Mouse (Mus musculus): Measurements from ENCODE around the gene Cth. TPM values are rescaled to one million over a fixed set of nuclear protein-coding genes. Genes with fewer than 3 reads are reported as not detected.
A peak's percentile ranks its signal among the peaks of the same experiment; 100 is the strongest.

Cth gene
- polyA plus RNA-seq, 1 experiment = 44.6 TPM

- Histone ChIP-seq H3K27ac (ENCODE audit: insufficient read depth, low read length) (no peak overlapping the region), H3K4me1 (ENCODE audit: control insufficient read depth, insufficient read depth, low read length) (no peaks in the 10 kb centered on the region), H3K4me3 (ENCODE audit: insufficient read depth, low read length) (no peak overlapping the region)
- no peak for TF ChIP-seq POLR2A (IDR thresholded peaks at IDR 0.05; ENCODE audit: low read depth, low read length)
- TF ChIP-seq CTCF (IDR thresholded peaks at IDR 0.05; ENCODE audit: borderline replicate concordance, insufficient read depth, low read length) = no peak
Observed at GRCm38 (mm10) chr3:157921376-157921775, 3.5 kb downstream of the Cth start.

GRCm38 (mm10) chr3:157916336-157916735 is 8.5 kb downstream of the Cth start:
- H3K4me1 ChIP-seq (ENCODE audit: control insufficient read depth, insufficient read depth, low read length) = no peaks in the 10 kb centered on the region
- H3K27ac ChIP-seq (ENCODE audit: insufficient read depth, low read length) = no peak overlapping the region
- no peak overlapping the region for H3K4me3 ChIP-seq (ENCODE audit: insufficient read depth, low read length)
- TF ChIP-seq CTCF (IDR thresholded peaks at IDR 0.05; ENCODE audit: borderline replicate concordance, insufficient read depth, low read length) (no peak), POLR2A (IDR thresholded peaks at IDR 0.05; ENCODE audit: low read depth, low read length) (no peak)

- Histone ChIP-seq H3K4me3 (ENCODE audit: insufficient read depth, low read length) (no peak overlapping the region), H3K4me1 (ENCODE audit: control insufficient read depth, insufficient read depth, low read length) (no peaks in the 10 kb centered on the region), H3K27ac (ENCODE audit: insufficient read depth, low read length) (no peak overlapping the region)
- TF ChIP-seq POLR2A (IDR thresholded peaks at IDR 0.05; ENCODE audit: low read depth, low read length) = no peak
- TF ChIP-seq CTCF (IDR thresholded peaks at IDR 0.05; ENCODE audit: borderline replicate concordance, insufficient read depth, low read length) = no peak
Observed at GRCm38 (mm10) chr3:157912155-157912554, 12.7 kb downstream of the Cth start.

GRCm38 (mm10) chr3:157910262-157910661 is 14.6 kb downstream of the Cth start:
- TF ChIP-seq CTCF (IDR thresholded peaks at IDR 0.05; ENCODE audit: borderline replicate concordance, insufficient read depth, low read length) = no peak
- no peak for TF ChIP-seq POLR2A (IDR thresholded peaks at IDR 0.05; ENCODE audit: low read depth, low read length)
- H3K27ac ChIP-seq (ENCODE audit: insufficient read depth, low read length) = no peak overlapping the region
- H3K4me1 ChIP-seq (ENCODE audit: control insufficient read depth, insufficient read depth, low read length) = no peaks in the 10 kb centered on the region
- H3K4me3 ChIP-seq (ENCODE audit: insufficient read depth, low read length) = no peak overlapping the region

- Histone ChIP-seq H3K4me3 (ENCODE audit: insufficient read depth, low read length) (no peak overlapping the region), H3K4me1 (ENCODE audit: control insufficient read depth, insufficient read depth, low read length) (no peaks in the 10 kb centered on the region), H3K27ac (ENCODE audit: insufficient read depth, low read length) (no peak overlapping the region)
- no peak for TF ChIP-seq POLR2A (IDR thresholded peaks at IDR 0.05; ENCODE audit: low read depth, low read length)
- TF ChIP-seq CTCF (IDR thresholded peaks at IDR 0.05; ENCODE audit: borderline replicate concordance, insufficient read depth, low read length) = no peak
Observed at GRCm38 (mm10) chr3:157908166-157908565, 16.7 kb downstream of the Cth start.

- no peak overlapping the region for H3K4me3 ChIP-seq (ENCODE audit: insufficient read depth, low read length)
- no peak overlapping the region for H3K27ac ChIP-seq (ENCODE audit: insufficient read depth, low read length)
- no peaks in the 10 kb centered on the region for H3K4me1 ChIP-seq (ENCODE audit: control insufficient read depth, insufficient read depth, low read length)
- TF ChIP-seq CTCF (IDR thresholded peaks at IDR 0.05; ENCODE audit: borderline replicate concordance, insufficient read depth, low read length) (no peak), POLR2A (IDR thresholded peaks at IDR 0.05; ENCODE audit: low read depth, low read length) (no peak)
Observed at GRCm38 (mm10) chr3:157901721-157902120, 23.2 kb downstream of the Cth start.

GRCm38 (mm10) chr3:157899986-157900385 is 24.9 kb downstream of the Cth start:
- no peak for TF ChIP-seq POLR2A (IDR thresholded peaks at IDR 0.05; ENCODE audit: low read depth, low read length)
- TF ChIP-seq CTCF (IDR thresholded peaks at IDR 0.05; ENCODE audit: borderline replicate concordance, insufficient read depth, low read length) = no peak
- H3K27ac ChIP-seq (ENCODE audit: insufficient read depth, low read length) = no peak overlapping the region
- H3K4me1 ChIP-seq (ENCODE audit: control insufficient read depth, insufficient read depth, low read length) = no peaks in the 10 kb centered on the region
- no peak overlapping the region for H3K4me3 ChIP-seq (ENCODE audit: insufficient read depth, low read length)

GRCm38 (mm10) chr3:157897645-157898044 is 27.2 kb downstream of the Cth start:
- Histone ChIP-seq H3K4me1 (ENCODE audit: control insufficient read depth, insufficient read depth, low read length) (no peaks in the 10 kb centered on the region), H3K4me3 (ENCODE audit: insufficient read depth, low read length) (no peak overlapping the region), H3K27ac (ENCODE audit: insufficient read depth, low read length) (no peak overlapping the region)
- no peak for TF ChIP-seq CTCF (IDR thresholded peaks at IDR 0.05; ENCODE audit: borderline replicate concordance, insufficient read depth, low read length)
- no peak for TF ChIP-seq POLR2A (IDR thresholded peaks at IDR 0.05; ENCODE audit: low read depth, low read length)

- H3K27ac ChIP-seq (ENCODE audit: insufficient read depth, low read length) = no peak overlapping the region
- TF ChIP-seq POLR2A (IDR thresholded peaks at IDR 0.05; ENCODE audit: low read depth, low read length) (no peak), CTCF (IDR thresholded peaks at IDR 0.05; ENCODE audit: borderline replicate concordance, insufficient read depth, low read length) (no peak)
Observed at GRCm38 (mm10) chr3:157891819-157892218, 33.1 kb downstream of the Cth start.

GRCm38 (mm10) chr3:157884081-157884643 is 40.7 kb downstream of the Cth start:
- no peak for TF ChIP-seq CTCF (IDR thresholded peaks at IDR 0.05; ENCODE audit: borderline replicate concordance, insufficient read depth, low read length)
- no peak for TF ChIP-seq POLR2A (IDR thresholded peaks at IDR 0.05; ENCODE audit: low read depth, low read length)
- Histone ChIP-seq H3K27ac (ENCODE audit: insufficient read depth, low read length) (peak overlapping the region; percentile 43), H3K4me3 (ENCODE audit: insufficient read depth, low read length) (no peak overlapping the region), H3K4me1 (ENCODE audit: control insufficient read depth, insufficient read depth, low read length) (no peaks in the 10 kb centered on the region)

More at GRCm38 (mm10) chr3:157891819-157892218, 33.1 kb downstream of the Cth start:
- Histone ChIP-seq H3K4me3 (ENCODE audit: insufficient read depth, low read length) (no peak overlapping the region), H3K4me1 (ENCODE audit: control insufficient read depth, insufficient read depth, low read length) (no peaks in the 10 kb centered on the region)
